Mouse (Mus musculus) Patski (cell line): ENCODE data around the gene Zdhhc11. TPM values are rescaled to one million over a fixed set of nuclear protein-coding genes. Genes with fewer than 3 reads are reported as not detected.

ENCODE experiments used
- ATAC-seq: fragments of 100-300 bp; one replicate; pipeline ENCODE4 v1.8.0; 2021
- CTCF ChIA-PET: fragments of 350-600 bp; sonication (Branson Sonifier 250); formaldehyde crosslinking; loops from one replicate; lab custom pipeline; 2022; ENCODE audit warnings: inconsistent platforms; lab: Charles Lee
- POLR2A ChIA-PET: fragments of 350-600 bp; sonication (Branson Sonifier 250); formaldehyde crosslinking; loops from one replicate; lab custom pipeline; 2022; ENCODE audit warnings: antibody characterized with exemption, inconsistent platforms; lab: Charles Lee
- DNase-seq: peaks from one replicate; pipeline ENCODE4 v3.0.0-alpha.2; 2011; ENCODE audit warnings: low read depth, low spot score
- H3K27me3 ChIP-seq: fragments of 371-371 bp; one replicate; pipeline ENCODE4 v1.5.1; 2021
- CTCF ChIP-seq: fragments of 100-300 bp; IDR thresholded peaks from one replicate; pipeline ENCODE4 v1.5.1; 2021
- in situ Hi-C: fragments of 300-500 bp; cut with MboI; formaldehyde crosslinking; loops from 3 replicates; pipeline ENCODE4 v1.11.1; 2018; ENCODE audit warnings: low pct_unique_long_range_greater_than_20kb, mixed read lengths
- polyA plus RNA-seq: library from polyadenylated mRNA; unstranded; gene quantifications from one replicate; pipeline ENCODE4 v1.2.3, GENCODE M21; 2021

The Zdhhc11 gene
- polyA plus RNA-seq, 1 experiment from 2014 or later, result not detected

GRCm38 (mm10) chr13:73960117-73960652, 3.5 kb upstream of the Zdhhc11 start:
- H3K27me3 ChIP-seq, result no peaks in the 10 kb centered on the region
- DNase-seq (no peak), ATAC-seq (no peak)
- TF ChIP-seq CTCF, result no peak
- ChIA-PET CTCF (interaction anchor here (1.9 kb wide), 1 partner anchor 11 kb away, joined by 6 read pairs; no protein-coding TSS in a partner anchor), POLR2A (no interaction called here)
- in situ Hi-C loops, result no loop called here

DNA sequence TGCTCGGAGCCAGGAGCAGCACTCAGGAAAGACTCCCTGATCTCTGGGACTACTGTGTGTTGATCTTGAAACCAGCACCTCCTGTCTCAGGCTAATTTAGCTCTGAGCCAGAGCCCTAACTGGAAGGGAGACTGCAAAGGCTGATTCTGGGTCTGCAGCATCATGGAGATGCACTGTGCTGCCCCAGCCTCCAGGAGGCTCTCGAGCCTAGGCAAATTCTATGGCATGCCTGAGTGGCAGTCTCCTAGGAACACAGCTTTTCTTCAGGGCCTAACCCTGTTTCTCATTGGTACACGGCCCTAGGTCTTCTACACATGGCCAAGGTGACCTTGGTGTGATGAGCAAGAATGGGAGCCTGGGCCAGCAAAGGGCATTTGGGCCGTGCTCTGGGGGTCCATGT, 2.5 kb upstream of the Zdhhc11 start:
- ChIA-PET CTCF (interaction anchor here (1.9 kb wide), 1 partner anchor 10 kb away, joined by 6 read pairs; no protein-coding TSS in a partner anchor), POLR2A (no interaction called here)
- no peak for DNase-seq
- TF ChIP-seq CTCF, result no peak
- H3K27me3 ChIP-seq, result no peaks in the 10 kb centered on the region
- in situ Hi-C loops, result no loop called here
- no peak for ATAC-seq

- ChIA-PET POLR2A (interaction anchor here (0.7 kb wide), 1 partner anchor 23 kb away, joined by 3 read pairs; no protein-coding TSS in a partner anchor), CTCF (interaction anchor here (0.7 to 2.0 kb wide), 20 partner anchors 9 to 330 kb away, joined by 3 to 10 read pairs (median 4); no protein-coding TSS in a partner anchor)
- peak; percentile 78 for TF ChIP-seq CTCF
- peak; percentile 54 for ATAC-seq
- no peak for DNase-seq
- H3K27me3 ChIP-seq, result no peaks in the 10 kb centered on the region
- in situ Hi-C loops, result loop anchor here (5.0 kb wide), 1 partner anchor 332 kb away; no protein-coding TSS in a partner anchor
Observed at GRCm38 (mm10) chr13:73970545-73971448, 7.1 kb downstream of the Zdhhc11 start.

GRCm38 (mm10) chr13:73974523-73974922, 10.9 kb downstream of the Zdhhc11 start:
- no peak for ATAC-seq
- ChIA-PET CTCF (no interaction called here), POLR2A (no interaction called here)
- no peak for TF ChIP-seq CTCF
- no peak for DNase-seq
- H3K27me3 ChIP-seq, result peaks cover 5% of the 10 kb centered on the region
- in situ Hi-C loops, result loop anchor here (5.0 kb wide), 1 partner anchor 328 kb away; no protein-coding TSS in a partner anchor

- H3K27me3 ChIP-seq, result peaks cover 12% of the 10 kb centered on the region
- in situ Hi-C loops, result no loop called here
- ChIA-PET CTCF (no interaction called here), POLR2A (no interaction called here)
- no peak for TF ChIP-seq CTCF
- DNase-seq (no peak), ATAC-seq (no peak)
Observed at GRCm38 (mm10) chr13:73976935-73977334, 13.3 kb downstream of the Zdhhc11 start.

- peaks cover 32% of the 10 kb centered on the region for H3K27me3 ChIP-seq
- no peak for ATAC-seq
- ChIA-PET POLR2A (no interaction called here), CTCF (interaction anchor here (1.4 kb wide), 1 partner anchor 21 kb away, joined by 3 read pairs; no protein-coding TSS in a partner anchor)
- DNase-seq, result no peak
- in situ Hi-C loops, result no loop called here
- TF ChIP-seq CTCF, result no peak
Observed at GRCm38 (mm10) chr13:73990325-73990724, 26.7 kb downstream of the Zdhhc11 start.

- ATAC-seq, result no peak
- no peak for TF ChIP-seq CTCF
- in situ Hi-C loops, result no loop called here
Observed at GRCm38 (mm10) chr13:73990761-73991160, 27.1 kb downstream of the Zdhhc11 start.

GRCm38 (mm10) chr13:73991267-73991666, 27.6 kb downstream of the Zdhhc11 start:
- H3K27me3 ChIP-seq, result peaks cover 35% of the 10 kb centered on the region
- POLR2A ChIA-PET, result no interaction called here
- TF ChIP-seq CTCF, result no peak
- DNase-seq (no peak), ATAC-seq (no peak)
- in situ Hi-C loops, result no loop called here
- CTCF ChIA-PET, result interaction anchor here (1.4 kb wide), 1 partner anchor 21 kb away, joined by 3 read pairs; no protein-coding TSS in a partner anchor

More at GRCm38 (mm10) chr13:73990761-73991160, 27.1 kb downstream of the Zdhhc11 start:
- POLR2A ChIA-PET, result no interaction called here
- CTCF ChIA-PET, result interaction anchor here (1.4 kb wide), 1 partner anchor 21 kb away, joined by 3 read pairs; no protein-coding TSS in a partner anchor
- no peak for DNase-seq
- H3K27me3 ChIP-seq, result peaks cover 35% of the 10 kb centered on the region

DNA sequence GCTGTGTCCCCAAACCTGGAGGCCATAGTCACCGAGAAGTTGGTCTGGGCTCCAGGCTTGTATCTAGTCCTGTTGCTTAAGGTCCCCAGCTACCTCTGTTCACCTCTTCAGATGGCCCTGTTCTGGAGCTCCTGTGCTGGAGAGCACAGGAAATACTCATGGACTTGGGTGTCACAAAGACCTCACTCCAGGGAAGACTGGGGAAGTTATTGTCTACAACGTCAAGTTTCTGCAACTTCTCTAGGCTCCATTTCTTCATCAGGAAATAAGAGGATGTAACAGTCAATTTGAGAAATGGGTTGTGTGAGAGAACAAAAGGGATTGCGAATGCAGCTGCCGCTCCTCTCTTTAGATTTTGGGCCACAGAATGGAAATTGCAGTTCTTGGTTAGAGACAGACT, 32.8 kb downstream of the Zdhhc11 start:
- ChIA-PET CTCF (no interaction called here), POLR2A (no interaction called here)
- no peak for TF ChIP-seq CTCF
- in situ Hi-C loops, result no loop called here
- DNase-seq (no peak), ATAC-seq (no peak)
- peaks cover 28% of the 10 kb centered on the region for H3K27me3 ChIP-seq

DNA sequence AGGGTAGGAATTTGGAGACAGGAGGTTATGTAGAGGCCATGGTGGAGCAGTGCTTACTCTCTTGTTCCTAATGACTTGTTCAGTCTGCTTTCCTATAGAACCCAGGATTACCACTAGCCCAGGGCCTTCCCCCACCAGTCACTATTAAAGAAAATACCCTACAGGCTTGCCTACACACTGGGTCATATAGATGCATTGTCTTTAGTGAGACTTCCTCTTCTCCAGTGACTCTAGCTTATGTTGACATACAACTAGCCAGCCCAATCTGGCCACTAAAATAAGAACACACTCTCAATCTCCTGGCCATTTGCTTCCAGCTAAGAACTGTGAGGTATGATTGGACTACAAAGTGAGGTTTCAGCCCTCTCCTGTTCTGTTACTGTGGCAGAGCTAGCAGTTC, 36.9 kb downstream of the Zdhhc11 start:
- no peak for DNase-seq
- CTCF ChIA-PET, result interaction anchor here (1.7 kb wide), 1 partner anchor 30 kb away, joined by 4 read pairs; no protein-coding TSS in a partner anchor
- ATAC-seq, result no peak
- POLR2A ChIA-PET, result no interaction called here
- in situ Hi-C loops, result no loop called here
- H3K27me3 ChIP-seq, result peaks cover 35% of the 10 kb centered on the region
- no peak for TF ChIP-seq CTCF
